Mouse (Mus musculus): ENCODE data around the gene Baiap2l1.
A peak's percentile ranks its signal among the peaks of the same experiment; 100 is the strongest.
"Not testable (repeated sequence)": the region's sequence is repeated elsewhere in the genome, so short reads cannot be mapped to it uniquely, and the experiment has no call there.

Baiap2l1 gene

DNA sequence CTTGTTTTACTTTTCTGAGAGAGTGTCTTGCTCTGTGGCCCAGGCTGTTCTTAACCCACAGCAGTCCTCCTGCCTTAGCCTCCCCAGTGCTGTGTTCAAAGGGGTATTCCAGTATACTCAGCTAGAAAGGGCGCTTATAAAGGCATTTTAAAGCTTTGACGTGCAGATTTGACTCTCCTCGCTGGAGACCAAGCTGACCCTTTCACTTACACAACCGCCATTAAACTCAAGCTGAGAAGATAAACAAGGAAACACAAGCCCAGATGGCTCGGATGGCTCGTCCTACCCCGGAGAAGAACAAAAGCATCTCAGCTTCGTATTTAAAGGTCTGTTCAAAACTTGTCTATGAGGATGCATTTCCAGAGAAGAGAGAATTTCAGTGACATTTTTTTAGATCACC, 6.7 kb downstream of the Baiap2l1 start:
- no peak for DNase-seq (ENCODE audit: low spot score in 2 of 2)

DNA sequence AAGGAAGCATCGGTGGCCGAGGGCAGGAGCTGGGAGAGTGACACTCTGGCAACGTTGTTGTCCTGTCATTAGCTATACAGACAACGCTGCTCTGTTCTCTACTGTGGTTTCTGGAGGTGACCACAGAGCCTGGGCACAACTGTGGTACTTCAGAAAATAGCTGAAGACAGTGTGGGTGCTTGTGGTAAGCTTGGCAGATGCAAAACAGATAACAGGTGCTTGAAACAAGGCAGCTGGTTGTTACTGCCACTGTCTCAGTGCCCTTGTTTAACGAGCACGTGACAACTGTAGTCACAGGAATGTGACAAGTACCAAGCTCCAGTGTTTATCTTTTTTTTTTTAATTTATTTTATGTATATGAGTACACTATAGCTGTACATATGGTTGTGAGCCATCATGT, 13.3 kb downstream of the Baiap2l1 start:
- peak in 1 of 2 experiments; percentile 1 for DNase-seq (ENCODE audit: low spot score in 2 of 2)

DNA sequence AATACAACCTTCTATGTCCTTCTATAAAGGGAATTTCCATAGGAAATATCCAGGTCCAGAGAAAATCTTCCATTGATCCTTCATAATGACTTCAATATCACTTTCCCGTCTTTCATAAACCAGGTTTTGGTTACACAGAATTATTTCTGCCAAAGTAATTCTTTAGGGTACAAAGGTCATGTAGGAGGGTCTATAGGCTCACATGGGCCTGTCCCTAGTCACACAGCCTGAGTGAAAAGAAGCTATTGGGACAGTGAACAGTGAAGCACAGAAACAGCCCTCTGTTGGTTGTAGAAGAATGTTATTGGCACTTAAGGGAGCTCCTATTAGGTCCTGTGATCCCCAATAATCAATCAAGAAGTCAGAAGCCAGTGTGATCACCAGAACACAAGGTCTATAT, 16.8 kb downstream of the Baiap2l1 start:
- DNase-seq (ENCODE audit: low spot score in 2 of 2), result no peak

DNA sequence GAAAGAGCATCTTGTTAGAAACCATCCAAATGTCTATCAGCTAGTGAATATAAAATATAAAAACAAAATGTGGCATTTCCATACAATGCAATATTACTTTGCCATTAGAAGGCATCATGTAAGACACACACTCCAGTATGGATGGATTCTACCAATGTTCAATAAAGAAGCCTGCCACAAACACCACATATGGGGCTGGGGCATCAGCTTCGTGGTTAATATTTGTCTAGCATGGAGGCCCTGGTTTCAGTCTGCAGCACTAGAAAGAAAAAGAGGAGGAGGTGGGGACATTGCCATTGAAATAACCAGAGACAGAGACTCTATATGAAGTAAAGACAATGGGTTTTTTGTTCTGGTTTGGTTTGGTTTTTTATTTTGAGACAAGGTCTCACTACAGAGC, 19.1 kb downstream of the Baiap2l1 start:
- no peak for DNase-seq (ENCODE audit: low spot score in 2 of 2)

- DNase-seq (ENCODE audit: low spot score in 2 of 2), result not testable (repeated sequence)
Observed at GRCm38 (mm10) chr5:144335357-144335756, 22.6 kb downstream of the Baiap2l1 start.

GRCm38 (mm10) chr5:144334010-144334409, 23.9 kb downstream of the Baiap2l1 start:
- no peak for DNase-seq (ENCODE audit: low spot score in 2 of 2)

- DNase-seq (ENCODE audit: low spot score in 2 of 2), result no peak
Observed at GRCm38 (mm10) chr5:144322717-144323116, 35.2 kb downstream of the Baiap2l1 start.

GRCm38 (mm10) chr5:144321681-144322080, 36.2 kb downstream of the Baiap2l1 start:
- DNase-seq (ENCODE audit: low spot score in 2 of 2), result no peak

GRCm38 (mm10) chr5:144318286-144318685, 39.6 kb downstream of the Baiap2l1 start:
- DNase-seq (ENCODE audit: low spot score in 2 of 2), result no peak

- no peak for DNase-seq (ENCODE audit: low spot score in 2 of 2)
Observed at GRCm38 (mm10) chr5:144317426-144317825, 40.5 kb downstream of the Baiap2l1 start.

DNA sequence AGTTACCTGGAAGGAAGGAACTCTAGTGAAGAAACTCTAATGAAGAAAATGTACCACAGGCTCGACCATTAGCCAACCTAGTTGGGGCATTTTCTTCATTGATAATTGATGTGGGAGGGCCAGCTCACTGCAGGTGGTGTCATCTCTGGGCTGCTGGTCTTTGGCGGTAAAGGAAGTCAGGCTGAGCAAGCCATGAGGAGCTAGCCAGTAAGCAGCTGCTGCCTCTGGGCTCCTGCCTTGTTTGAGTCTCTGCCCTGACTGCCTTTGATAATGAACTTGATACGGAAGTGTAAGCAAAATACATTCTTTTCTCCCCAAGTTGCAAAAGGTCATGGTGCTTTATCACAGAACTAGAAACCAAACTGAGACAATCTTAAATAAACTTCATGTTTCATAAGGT, 41.5 kb downstream of the Baiap2l1 start:
- DNase-seq (ENCODE audit: low spot score in 2 of 2), result no peak

GRCm38 (mm10) chr5:144314731-144315494, 43.0 kb downstream of the Baiap2l1 start:
- no peak for DNase-seq (ENCODE audit: low spot score in 2 of 2)

DNA sequence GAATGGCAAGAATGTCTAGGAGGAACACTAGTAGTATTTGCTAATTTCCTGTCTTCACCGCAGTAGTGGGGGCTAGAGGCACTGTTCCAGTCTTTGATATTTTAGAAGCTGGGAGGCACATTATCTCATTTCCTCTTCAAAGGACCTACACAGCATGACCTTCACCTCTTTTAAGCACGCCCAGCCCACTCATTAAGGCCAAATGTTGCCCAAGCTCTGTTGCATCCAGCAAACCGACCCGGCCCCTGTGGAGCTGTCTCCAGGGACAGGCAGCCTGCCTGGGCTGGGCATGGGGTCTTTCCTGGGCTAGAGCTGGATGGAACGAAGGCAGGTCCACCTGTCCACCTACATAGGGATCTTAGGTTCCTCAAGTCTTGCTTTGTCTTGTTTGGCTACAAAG, 44.6 kb downstream of the Baiap2l1 start:
- no peak for DNase-seq (ENCODE audit: low spot score in 2 of 2)

DNA sequence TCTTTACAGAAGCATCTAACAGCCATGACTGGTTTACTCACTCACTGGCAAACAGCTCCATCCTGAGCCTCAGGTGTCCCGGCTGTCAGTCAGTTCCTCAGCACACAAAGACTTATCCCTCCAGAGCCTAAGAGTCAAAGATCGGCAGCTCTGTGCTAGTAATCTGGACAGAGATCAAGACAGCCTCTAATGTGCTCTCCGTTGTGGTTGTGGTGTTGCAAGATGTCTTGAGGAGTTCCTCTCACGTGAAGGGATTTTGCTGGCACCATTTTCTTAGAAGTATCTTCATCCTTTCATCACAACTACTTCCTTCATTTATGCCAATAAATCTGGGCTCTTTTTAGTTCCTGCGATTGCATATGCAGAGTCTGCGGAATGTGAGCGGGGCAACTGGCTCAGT, 45.7 kb downstream of the Baiap2l1 start:
- no peak for DNase-seq (ENCODE audit: low spot score in 2 of 2)

DNA sequence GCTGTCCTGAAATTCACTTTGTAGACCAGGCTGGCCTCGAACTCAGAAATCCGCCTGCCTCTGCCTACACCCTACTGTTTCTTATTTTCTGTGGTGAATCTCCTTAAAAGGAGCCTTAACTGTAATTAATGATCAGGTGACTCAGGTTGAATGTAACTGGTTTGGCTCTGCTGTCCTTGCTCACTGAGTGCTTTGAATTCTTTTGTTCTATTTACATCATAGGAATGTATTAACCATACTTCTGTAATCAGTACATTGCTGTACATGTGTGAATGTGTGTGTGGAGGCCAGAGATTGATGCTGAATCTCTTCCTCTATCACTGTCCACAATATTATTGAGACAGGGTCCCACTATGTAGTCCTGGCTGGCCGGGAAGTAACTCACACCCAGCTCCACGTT, 49.0 kb downstream of the Baiap2l1 start:
- DNase-seq (ENCODE audit: low spot score in 2 of 2), result no peak

DNA sequence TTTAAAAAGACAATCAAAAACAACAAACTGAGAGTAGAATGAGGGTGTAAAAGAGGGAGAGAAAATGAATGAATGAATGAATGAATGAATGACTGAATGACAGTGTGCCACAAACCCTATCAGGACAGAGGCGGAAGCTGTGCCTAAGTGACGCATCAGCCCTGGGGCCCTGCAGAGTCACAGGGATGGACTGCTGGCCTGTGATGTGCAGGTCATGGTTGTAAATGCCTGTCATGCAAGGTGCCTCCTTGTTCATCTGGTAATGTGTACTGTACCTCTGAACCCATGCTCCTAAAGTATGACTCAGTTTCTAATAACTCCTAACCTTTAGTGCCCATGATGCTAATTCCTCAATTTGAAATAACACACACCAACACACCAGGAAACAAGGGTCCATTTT, 54.8 kb downstream of the Baiap2l1 start:
- DNase-seq (ENCODE audit: low spot score in 2 of 2), result no peak

- no peak for DNase-seq (ENCODE audit: low spot score in 2 of 2)
Observed at GRCm38 (mm10) chr5:144296090-144296604, 61.8 kb downstream of the Baiap2l1 start.

DNA sequence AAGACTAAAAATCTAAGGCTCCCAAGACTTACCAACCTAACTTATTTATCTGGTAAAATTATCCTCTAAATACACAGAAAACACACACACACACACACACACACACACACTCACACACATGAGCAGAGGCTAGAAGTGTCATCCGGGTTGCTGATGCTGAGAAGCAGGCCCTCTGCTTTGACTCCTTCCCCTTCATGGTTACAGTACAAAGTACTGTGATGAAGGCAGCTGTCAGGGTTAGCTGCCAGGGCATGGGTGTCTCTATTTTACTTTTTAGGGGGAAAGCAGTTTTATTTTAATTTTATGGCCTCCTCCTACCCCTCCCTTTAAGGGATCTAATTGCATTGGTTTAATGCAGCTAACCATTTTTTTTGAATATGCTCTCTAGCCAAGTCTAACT, 62.6 kb downstream of the Baiap2l1 start:
- DNase-seq (ENCODE audit: low spot score in 2 of 2), result no peak

DNA sequence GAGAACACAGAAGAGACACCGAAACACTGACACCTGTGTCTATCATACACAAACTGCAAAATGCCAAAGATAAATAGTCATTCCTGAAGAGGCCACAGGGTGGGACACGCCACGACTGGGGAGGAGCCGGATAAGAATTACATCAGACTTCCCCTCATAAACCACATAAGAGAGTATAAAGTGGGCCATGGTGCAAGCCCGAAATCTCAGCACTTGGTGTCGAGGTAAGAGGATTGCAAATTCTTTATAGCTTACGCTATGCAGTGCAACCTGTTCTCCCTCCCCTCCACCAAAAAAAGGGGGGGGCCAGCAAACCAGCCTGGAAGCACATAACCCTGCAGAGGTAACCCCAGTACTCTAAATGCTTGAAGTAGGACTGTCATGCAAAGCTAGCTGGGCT, 63.0 kb downstream of the Baiap2l1 start:
- no peak for DNase-seq (ENCODE audit: low spot score in 2 of 2)

DNA sequence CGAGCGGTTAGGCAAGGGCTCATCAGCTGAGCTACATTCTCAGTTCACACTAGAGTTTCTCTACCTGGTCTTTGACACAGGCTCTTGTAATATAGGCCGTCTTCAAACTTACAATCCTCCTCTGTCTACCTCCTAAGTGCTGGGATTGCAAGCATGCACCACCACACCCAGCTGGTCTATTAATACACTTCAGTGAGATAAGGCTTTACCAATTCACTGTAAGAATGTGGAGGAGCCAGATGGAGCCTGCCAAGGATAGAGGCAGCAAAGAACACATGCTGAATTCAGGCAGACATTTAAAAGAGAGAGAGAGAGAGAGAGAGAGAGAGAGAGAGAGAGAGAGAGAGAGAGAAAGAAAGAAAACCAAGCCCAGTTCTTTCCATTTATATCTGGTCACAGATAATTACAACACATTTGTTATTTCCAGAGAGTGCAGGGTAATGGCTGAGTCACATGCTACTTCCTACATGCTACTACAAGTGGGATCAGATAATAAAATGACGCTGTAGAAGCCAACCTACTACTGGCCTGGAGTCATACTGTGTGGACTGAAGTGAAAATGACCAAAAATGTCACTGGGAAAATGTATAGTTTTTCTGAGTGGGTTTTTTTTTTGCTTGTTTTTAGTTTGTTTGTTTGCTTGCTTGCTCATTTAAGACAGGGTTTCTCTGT, 68.0 kb downstream of the Baiap2l1 start:
- no peak for DNase-seq (ENCODE audit: low spot score in 2 of 2)

DNA sequence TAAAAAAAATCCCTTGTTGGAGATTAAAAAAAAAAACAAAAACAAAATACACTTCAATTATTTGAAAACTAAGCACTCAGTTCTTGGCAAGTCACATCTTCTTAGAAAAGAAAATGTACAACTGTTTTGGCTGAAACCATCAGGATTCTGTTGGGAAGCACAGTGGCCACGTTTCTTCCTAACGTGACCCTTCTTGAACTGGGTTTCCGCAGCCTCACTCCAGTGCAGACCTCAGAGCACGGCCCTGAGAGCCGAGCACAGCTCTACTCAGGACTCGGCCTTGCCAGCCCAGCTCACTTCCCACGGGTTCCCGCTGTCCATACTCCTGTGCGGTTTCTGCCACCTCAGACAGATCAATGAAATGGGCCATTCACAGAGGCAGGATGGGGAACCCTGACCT, 69.5 kb downstream of the Baiap2l1 start:
- no peak for DNase-seq (ENCODE audit: low spot score in 2 of 2)

DNA sequence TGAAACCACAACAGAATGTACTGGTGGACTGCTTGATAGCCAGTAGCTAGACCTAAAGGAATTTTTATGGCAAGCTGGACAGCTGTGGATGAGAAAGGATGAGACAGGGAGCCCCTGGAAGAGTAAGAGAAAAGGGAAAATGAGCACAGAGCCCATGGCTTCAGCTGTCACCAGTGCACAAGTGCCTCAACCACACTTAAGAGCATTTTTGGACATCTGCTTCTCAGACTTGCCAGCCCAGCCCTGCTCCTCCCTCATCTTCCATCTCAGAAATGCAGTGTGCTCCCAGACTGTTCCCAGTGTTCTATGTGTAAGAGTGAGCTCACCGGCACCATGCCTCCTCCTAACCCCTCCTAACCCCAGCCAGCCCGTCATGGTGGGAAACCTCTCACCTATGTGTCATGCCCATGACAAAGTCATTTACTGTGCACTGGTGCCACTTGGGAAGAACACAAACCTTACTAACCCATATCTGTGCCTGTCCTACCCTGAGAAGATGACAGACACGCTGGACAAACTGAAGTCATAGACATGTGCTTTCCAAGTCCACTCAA, 70.6 kb downstream of the Baiap2l1 start:
- no peak for DNase-seq (ENCODE audit: low spot score in 2 of 2)

Data from spleen, postnatal 36 days (tissue).